Mouse (Mus musculus) urinary bladder, adult 18-20 months (tissue): ENCODE data around the gene Mpped2.

Experiments
- DNase-seq, 2 experiments: peaks; one replicate each; pipeline ENCODE4 v3.0.0; 2022; ENCODE audit warnings: low spot score in 2 of 2, mixed read lengths in 2 of 2

Gene Mpped2

DNA sequence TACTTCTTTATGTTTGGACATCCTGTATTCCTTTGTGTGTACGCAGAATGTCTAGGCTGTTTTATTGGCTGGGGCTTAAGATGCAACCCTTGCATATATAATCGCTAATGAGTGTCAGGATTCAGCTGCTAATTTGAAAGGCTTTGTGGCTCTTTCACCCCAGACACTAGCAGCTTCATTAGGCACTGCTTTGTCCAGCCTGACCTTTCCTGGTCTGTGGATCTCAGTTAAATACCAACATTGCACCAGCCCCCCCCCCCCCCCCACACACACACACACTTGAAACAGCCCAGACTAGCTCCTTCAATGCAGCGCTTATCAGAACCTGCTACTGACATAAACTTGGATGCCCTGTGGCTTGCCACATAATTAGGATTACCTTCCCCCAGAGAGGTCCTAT is 104.8 kb downstream of the Mpped2 start:
- no peak for DNase-seq

DNA sequence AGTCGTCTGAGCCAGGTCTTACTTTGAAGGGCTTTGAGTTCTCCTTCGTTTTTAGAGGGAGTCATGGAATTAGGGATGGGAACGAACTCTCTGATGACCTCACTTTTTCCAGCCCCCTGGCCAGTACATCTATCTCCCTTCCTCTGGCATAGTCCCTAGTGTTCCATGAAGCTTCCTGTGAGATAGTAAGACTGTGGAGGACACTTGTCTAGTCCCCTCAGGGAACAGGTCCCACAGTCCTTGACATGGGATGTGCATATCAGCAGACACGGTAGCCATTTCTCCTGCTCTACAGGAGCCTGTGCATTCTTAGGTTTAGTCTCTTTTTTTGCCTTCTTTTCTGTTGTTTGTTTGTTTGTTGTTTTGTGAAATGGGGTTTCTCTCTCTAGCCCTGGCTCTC is 105.8 kb downstream of the Mpped2 start:
- DNase-seq, result no peak

DNA sequence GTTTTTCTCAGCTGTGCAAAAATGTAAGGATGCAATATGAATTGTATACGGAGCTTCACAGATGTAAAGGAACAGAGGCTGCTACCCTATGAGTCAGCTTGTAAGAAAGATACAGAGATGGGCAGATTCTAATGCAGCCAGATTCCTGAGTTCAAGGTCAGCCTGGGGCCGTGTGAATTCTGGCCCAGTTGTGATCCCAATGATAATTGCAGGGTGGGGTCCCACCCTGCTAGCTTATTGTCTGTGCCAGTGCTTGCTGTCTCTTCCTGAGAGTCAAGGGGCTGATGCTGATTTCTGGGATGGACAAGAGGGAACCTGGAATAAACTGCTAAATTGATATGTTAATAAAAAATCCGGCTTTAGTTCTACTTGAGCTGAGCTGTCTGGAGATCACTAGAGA is 122.8 kb downstream of the Mpped2 start:
- DNase-seq, result no peak

DNA sequence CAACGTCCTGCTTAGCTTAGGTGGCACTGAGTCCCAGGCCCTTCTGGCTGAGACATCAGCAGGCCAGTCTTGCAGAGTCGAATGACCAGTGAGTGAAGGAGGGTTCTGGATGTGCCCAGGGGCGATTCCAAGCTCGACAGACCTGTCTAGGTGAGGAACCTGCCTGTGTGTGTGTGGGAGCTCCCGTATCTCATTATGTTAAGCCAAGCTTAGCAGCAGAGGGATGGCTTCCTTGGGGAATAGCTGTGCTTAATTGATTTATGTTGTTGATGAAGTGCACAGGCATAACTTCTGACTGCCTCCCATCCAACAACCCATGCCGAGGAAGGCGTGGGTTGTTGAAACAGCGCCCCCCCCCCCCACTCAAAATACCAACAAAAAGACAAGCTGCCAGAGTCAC is 128.2 kb downstream of the Mpped2 start:
- DNase-seq, result no peak

DNA sequence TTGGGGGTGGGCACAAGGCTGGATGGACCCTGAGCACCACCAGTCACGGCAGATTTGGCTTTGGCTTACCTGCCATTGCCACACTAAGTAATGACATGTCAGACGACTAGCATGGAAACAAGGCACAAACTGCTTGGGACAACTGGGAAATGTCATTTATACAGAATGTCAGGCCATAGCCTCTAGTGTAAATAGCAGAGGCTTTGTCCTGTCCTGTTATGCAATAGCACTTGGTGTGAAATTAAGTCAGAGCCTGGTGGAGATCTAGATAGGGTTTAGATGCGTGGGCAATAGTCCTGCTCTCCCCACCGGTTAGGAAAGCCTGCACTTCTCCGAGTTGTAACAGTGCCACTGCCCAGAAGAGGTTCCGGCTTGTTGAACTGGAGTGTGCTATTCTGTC is 128.8 kb downstream of the Mpped2 start:
- DNase-seq, result no peak

DNA sequence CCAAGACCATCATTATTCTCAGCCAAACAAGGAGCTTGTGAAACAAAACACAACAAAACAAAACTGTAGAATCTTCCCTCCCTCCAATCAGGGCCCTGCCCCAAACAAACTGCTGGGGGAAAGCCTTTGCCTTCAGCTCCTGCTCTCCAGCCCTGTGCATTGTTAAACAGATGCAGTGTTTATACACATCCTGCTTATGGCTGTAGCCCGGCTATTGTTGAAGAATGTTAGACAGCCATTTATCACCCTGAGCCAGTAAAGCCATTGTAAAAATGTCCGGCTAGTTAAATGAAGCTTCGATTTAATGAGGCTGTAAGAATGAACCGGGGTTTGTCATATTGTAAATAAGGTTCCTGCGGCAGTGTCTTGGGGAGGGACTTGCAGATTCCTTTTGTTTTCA is 129.5 kb downstream of the Mpped2 start:
- no peak for DNase-seq

DNA sequence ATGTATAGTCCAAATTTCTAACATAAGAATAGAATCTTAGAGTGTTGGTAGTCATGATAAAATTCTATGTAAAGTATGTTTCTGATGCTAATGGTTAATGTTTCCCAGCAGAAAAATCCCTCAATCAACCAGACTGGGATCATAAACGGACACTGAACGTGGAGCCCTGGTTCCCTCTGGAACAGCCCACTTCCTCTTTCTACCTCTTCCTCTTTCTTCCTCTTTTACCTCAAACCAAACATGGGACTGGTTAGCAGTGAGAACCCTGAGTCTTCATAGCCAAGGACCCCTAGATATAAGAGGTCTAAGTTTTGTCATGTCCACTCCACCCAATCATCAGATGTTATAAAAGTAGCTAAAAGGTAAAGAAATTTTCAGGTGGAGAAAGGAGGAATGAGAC is 132.4 kb downstream of the Mpped2 start:
- no peak for DNase-seq

DNA sequence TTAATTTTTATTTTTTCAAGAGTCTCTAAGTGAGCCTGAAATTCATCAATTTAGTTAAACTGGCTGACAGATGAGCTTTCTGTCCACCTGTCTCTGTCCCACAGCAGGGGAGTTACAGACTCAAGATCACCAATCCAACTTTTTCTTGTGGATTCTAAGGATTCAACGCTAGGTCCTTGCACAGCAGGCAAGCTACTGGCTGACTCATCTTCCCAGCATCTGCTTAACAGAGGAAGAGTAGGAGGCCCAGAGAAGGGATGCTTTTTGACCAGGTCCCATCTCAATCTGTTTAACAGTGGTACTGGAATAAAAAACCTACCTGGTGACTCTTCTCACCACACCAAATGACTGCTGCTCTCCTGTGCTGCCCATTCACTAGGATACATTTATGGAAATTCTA is 133.0 kb downstream of the Mpped2 start:
- DNase-seq, result no peak

DNA sequence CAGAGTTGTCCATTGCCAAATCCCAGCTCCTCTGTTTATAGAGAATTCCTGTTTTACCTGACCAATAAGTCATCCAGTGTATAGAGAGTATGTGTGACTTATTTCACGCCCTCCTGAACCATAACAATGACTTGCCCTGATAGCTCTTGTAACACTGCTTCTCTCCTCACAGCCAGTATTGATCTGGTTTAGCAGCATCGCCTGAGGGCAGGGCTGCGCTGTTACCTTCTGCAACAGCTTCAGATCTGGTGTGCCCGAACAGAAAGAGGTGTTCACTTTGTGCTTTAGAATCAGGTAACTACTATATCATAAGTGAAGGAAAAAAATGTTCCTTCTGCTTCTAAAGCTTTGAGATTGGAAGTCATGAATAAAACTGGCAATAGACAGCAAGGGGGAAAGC is 133.7 kb downstream of the Mpped2 start:
- no peak for DNase-seq

DNA sequence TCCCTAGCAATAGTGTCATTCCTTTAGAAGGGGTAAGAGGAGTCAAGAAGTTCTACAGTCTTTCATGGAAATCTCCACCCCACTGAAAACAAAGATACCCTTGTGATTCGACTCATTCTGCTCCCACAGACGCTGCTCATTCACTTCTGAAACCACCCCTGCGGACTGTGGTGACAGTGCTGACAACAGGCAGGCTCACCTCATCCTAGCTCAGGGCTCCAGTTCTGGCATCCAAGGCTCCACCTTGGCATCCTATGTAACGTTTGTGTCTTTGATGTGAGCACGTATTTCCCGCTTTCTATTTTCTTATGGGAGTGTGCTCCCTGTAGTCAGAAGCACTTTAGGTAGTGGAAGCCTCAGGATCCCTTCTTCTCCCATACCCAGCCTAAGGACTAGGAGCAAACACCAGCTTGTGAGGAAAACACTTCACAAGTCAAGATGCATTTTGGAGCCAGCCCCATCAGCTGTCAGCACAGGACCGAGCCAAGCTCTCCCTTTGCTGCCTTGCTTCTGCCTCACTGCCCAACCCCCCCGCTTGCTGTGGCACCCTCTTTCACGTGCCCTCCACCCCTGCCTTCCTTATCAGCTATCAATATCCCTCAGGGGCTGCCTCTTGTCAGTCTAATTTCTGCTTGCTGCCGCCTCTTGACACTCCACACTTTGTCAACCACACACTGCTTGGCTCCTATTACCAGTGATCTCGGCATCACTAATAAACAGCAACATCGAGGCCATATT is 135.7 kb downstream of the Mpped2 start:
- no peak for DNase-seq

DNA sequence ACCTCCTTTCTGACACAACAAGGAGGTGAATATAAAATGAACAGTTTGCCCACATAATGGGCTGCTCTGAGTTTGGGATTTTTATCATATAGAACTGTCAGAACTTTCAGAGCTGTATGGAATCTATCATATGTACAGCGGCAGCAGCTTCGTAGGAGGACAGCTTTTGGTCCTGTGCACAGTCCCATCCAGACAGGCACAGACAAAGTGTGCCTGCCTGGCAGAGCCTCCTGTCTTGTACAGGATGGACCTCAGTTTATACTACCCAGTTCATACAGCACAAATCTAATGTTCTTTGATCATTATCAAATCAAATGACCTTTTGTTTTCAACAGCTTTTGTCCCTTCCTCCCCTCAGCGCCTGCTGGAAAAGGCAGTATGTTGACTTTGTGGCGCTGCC is 136.4 kb downstream of the Mpped2 start:
- DNase-seq, result no peak

DNA sequence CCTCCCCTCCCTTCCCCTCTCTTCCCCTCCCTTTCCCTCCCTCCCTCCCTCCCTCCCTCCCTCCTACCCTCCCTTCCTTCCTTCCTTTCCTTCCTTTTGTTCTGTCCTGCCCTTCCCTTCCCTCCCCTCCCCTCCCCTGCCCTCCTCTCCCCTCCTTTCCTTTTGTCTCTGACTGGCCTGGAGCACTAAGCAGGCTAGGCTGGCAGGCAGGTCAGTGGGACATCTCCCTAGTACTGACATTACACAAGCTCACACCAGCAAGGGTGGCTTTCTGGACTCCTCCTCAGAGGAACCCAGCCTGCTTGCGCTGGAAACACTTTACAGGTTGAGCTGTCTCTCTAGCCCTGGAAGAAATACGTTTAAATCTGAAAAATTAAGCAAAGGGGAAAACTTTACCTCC is 139.5 kb downstream of the Mpped2 start:
- no peak for DNase-seq

DNA sequence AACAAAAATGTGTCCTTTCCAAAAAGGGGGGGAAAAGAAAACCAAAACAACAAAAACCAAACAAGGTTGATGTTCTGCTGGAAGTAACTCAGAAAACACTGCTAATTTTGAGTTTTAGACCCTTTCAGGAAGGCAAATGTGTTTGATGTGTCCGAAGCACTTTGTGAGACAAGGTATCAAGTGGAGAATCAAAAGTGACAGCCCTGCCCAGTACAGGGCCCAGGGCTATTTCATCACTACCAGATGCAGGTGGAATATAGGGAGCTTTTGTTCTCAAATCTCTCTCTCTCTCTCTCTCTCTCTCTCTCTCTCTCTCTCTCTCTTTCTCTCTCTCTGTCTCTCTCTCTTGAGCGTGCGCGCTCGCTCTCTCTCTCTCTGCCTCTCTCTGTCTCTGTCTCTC is 140.1 kb downstream of the Mpped2 start:
- no peak for DNase-seq

DNA sequence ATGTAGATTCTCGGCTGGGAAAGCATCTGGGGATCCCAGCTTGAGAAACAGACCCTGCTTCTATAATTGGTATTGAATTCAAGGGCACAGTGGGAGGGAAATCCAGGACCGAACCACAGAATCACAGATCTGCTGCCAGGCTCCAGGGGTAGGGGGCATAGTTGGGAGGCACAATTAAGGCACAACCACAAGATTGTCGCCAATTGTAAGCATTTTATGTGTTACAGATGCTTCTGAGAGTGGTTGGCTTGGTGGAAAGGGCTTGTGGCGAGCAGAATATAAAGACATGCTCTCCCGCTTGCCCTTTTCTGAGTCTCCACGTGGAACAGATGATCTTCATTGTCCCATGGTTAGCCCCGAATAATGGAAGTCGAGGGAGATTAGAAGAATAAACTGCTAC is 142.3 kb downstream of the Mpped2 start:
- no peak for DNase-seq

DNA sequence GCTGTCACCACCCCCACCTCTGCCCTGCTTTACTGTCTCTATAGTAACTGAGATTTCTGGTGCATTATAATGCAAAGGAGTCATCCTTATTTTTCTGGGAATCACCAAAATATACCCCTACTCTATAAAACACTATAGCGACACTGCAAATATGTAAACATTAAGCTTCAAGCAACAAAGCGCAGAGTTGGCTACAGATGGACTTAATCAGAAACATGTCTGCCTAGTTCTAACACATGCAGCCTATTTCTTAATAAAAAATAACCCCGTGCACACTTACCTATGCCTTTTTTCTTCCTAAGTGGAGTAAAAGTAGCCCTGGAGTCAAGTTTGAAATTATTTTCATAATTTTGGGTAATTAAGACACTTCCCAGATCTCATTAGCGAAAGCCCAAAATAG is 144.2 kb downstream of the Mpped2 start:
- no peak for DNase-seq

DNA sequence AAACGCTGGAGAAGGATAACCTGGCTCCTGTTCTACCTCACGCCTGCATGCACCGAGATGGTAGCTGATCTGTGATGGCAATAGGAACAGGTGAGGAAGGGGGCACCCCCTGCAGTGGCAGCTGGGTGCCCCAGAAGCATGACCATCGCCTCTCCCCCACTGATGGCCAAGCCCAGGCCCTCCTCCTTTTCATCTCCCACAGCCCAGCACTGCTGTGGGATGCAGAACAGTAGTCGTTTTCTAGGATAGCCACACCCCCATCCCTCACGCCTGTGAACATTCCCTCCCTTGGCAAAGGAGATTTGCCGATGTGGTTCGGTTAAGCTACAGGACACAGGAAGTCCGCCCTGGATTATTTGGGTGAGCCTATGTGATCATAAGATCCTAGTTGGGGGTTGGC is 151.1 kb downstream of the Mpped2 start:
- no peak for DNase-seq

DNA sequence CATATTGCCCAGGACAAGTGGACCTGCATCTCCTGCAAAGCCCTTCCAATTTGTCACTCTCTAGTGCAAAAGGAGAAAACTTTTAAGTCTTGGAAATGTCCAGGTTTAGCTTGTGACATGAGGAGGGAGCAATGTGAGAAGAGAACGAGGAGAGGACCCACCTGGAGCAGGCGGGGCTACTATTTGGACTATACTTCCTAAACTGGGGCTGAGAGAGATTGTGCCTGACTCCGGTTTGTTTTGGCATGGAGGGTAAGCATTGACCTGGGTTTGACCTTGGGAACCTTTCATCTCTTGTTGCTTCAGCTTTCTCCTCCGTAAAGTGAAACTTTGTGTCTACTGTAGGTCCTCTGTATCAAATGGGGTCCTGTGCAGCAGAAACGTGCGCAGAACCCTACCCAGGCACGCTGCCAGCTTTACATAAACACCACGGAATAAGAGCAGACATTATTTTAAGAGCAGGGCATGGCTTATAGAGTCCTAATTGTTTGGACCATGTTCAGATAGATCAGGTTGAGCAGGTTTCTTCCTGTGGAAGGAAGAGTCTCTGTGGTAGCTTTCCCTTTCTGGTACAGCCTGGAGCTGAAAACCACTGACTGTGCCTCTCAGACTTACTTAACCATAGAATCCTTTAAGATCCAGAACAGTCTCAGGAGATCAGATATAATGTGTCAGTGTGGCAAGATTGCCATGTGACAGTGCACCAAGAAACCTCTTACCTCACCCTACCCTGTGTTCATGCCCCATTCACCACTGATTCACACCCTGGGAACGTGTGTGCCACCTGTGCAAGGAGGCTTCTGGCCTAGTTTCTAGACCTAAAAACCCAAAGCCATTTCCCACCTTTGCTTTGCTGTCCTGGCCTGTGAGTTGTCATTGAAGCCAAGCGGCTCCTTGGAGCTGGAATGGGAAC is 152.0 kb downstream of the Mpped2 start:
- DNase-seq, result no peak

DNA sequence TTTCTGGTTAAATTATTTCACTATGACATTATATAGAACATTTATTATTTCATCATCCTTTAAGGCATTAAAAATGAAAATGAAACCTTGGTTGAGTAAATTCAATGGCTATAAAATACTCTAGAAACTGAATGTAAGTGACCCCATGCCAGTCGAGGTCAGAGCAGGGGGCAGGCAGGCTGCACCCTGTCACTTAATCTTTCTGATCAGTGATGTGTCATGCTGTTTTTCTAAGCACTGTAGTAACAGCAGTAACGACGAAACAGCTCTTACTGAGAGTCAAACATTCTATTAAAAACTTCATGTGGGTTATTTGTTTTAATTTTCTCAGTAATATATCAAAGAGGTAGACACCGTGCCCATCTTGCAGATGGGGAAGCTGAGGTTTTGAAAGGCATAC is 153.4 kb downstream of the Mpped2 start:
- DNase-seq, result no peak

DNA sequence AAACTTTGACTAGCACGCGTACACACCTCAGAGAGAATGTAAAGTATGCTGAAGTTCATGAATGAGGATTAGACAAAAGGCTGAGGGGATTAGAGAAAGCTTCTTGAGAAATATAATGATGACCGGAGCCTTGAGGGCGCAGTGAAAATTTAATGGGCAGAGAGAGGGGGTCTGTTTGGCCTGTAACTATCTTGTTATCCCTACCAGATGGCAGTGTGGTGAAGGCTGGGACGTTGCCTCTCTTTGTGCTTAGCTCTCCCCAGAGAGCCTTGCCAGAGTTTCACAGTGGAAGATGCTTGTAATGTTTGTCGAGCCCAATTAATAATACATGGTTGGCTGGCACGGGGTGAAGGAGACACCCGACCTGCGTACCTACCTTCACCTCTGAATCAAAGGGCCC is 156.3 kb downstream of the Mpped2 start:
- no peak for DNase-seq

DNA sequence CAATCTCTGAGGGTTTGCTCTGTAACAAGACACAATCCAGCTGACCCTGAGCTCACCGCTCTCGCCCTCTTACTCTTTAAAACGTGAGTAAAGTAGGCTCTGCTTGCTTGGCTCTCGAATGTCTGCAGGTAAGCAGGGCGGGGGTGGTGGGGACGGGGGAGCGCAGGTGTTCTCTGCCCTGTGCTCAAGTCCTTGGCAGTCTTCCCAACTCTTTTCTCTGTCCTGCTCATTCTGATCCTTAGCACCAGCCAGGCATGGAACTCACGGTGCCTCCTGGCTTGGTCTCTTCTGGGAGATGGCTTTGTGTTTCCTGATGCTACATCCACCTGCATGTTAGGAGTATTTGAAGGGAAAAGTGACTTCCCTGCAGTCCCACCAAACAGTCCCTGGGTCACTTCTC is 158.4 kb downstream of the Mpped2 start:
- DNase-seq, result no peak

DNA sequence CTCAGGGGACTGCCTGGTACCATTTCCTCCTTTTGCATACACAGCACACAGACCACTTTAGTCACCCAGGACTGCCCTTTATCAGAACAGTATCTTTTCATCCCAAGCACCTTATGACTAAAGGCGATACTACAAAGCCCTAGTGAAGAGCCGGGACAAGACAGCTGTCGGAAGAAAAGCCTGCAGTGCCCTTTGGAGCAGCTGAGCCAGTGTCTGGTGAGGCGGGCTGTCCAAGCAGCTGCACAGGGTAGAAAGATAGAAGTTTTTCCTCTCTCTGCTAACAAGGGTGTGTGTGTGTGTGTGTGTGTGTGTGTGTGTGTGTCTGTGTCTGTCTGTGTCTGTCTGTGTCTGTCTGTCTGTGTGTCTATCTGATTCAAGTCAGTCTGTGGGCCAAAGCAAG is 161.1 kb downstream of the Mpped2 start:
- no peak for DNase-seq

DNA sequence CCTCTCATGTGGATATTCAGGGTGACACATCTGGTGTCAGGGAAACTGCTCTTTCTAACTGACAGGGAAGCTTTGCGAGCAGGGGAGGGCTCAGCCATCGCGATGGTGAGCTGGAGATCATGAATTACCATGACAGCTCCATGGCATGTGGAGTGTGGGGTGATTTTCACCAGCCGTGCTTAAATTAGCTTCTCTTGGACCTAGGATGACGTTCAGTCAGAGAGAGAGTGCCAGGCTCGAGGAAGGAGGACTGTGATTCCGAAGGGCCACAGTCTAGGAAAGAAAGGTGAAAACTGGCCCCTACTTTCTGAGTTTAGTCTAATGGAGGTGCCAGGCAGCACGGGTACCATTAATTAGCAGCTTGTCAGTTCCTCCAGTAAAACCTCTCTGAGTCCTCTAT is 161.7 kb downstream of the Mpped2 start:
- DNase-seq, result no peak

DNA sequence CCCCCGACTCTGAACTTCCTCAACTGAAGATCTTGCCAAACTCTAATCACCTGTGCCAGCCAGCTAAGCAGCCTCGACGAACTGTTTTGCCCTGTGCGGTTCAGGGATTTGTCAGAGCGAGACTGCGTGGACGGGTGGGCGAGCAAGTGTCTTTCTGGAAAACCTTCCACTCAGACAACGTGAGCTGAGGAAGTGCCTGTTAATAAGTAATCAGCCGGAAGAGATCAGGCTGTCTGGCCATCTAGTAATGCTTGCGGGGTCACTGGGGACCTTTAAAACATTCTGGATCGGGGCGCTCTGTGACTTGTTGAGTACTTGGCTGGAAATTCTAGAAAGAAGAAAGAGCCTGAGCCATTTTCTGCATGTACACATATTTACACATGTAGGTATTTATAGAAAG is 162.1 kb downstream of the Mpped2 start:
- DNase-seq, result no peak
